10 mouse cellular contexts compared by ENCODE assay signal in the genomic region with DNA sequence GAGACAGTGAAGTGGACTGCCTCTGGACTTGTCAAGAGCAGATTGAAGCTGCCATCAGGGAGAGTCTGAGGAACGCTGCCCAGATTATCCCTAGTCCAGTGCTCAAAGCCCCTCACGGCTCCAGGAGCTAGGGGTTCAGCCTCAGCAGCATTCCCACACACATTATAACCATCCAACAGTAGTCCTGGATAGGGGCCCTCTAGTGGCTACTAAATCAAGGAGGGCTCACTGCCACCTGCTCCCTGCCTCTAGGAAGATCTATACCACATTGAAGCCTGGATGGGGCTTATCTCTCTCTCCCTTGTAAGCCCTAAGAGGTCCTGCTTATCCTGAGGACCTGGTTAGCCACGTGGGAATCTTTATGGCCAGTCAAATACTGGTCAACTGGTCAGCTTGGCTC. TPM values are rescaled to one million over a fixed set of nuclear protein-coding genes. Genes with fewer than 3 reads are reported as not detected.
DNase-seq lines count a peak whose midpoint lies in the region; ATAC-seq and TF ChIP-seq lines count a peak whose summit lies in the region.
"Had no signal": no experiment of that assay in that cellular context is flagged by ENCODE, and none has a peak within 500 bp of the region (broad histone marks: within the 10 kb centered on the region; RNA-seq: fewer than 3 reads in every experiment).

No protein-coding gene starts in this region.

- H3K36me3 ChIP-seq in embryonic facial prominence, embryonic 11.5 days (replicated peaks; ENCODE audit: control insufficient read depth, insufficient read depth, low read depth, low read length) = no peaks in the 10 kb centered on the region
- no peaks in the 10 kb centered on the region for H3K36me3 ChIP-seq in embryonic facial prominence, embryonic 10.5 days (replicated peaks)
- H3K36me3 ChIP-seq in liver, adult 2 months (ENCODE audit: control insufficient read depth, insufficient read depth, low read length) = no peaks in the 10 kb centered on the region
- H3K36me3 ChIP-seq in hindbrain, embryonic 14.5 days (replicated peaks; ENCODE audit: control insufficient read depth, insufficient read depth) = no peaks in the 10 kb centered on the region
- no peaks in the 10 kb centered on the region for H3K36me3 ChIP-seq in neural tube, embryonic 14.5 days (ENCODE audit: control insufficient read depth, insufficient read depth, low read length)

- no peak; the same call in 1 of the 2 replicates for TF ChIP-seq CTCF in liver, adult 2 months (IDR thresholded peaks at IDR 0.05; ENCODE audit: low read depth, low read length)

- H3K4me1 ChIP-seq in embryonic facial prominence, embryonic 11.5 days (ENCODE audit: control insufficient read depth, insufficient read depth, low read length) = no peaks in the 10 kb centered on the region
- peaks cover 11% of the 10 kb centered on the region; the same call in 1 of the 2 replicates for H3K4me1 ChIP-seq in embryonic facial prominence, embryonic 10.5 days
- H3K4me1 ChIP-seq in liver, adult 2 months (ENCODE audit: control insufficient read depth, insufficient read depth, low read length) = peaks cover 23% of the 10 kb centered on the region
- peaks cover 4% of the 10 kb centered on the region; the same call in 1 of the 2 replicates for H3K4me1 ChIP-seq in hindbrain, embryonic 14.5 days (replicated peaks; ENCODE audit: control insufficient read depth, insufficient read depth, low read length)
- 0 out of 2 replicates have a peak, but pooled peaks cover 6% of the 10 kb centered on the region for H3K4me1 ChIP-seq in neural tube, embryonic 14.5 days (ENCODE audit: control insufficient read depth, insufficient read depth, low read length)

- no peak overlapping the region for H3K27ac ChIP-seq in embryonic facial prominence, embryonic 11.5 days (replicated peaks; ENCODE audit: low read depth, low read length)
- H3K27ac ChIP-seq in embryonic facial prominence, embryonic 10.5 days (replicated peaks) = no peak overlapping the region
- H3K27ac ChIP-seq in liver, adult 2 months (replicated peaks; ENCODE audit: insufficient read depth, low read depth, low read length) = peak overlapping the region; percentile 53; the same call in 1 of the 2 replicates
- H3K27ac ChIP-seq in hindbrain, embryonic 14.5 days = no peak overlapping the region
- no peak overlapping the region for H3K27ac ChIP-seq in neural tube, embryonic 14.5 days (ENCODE audit: low read depth, low read length)

- WGBS in embryonic facial prominence, embryonic 11.5 days = 41% methylated on average over 3 of the region's 3 CpGs
- 26% methylated on average over 3 of the region's 3 CpGs for WGBS in embryonic facial prominence, embryonic 10.5 days
- WGBS in liver, adult 2 months = 45% methylated on average over 3 of the region's 3 CpGs
- 25% methylated on average over 3 of the region's 3 CpGs for WGBS in hindbrain, embryonic 14.5 days
- whole genome bisulfite sequencing in neural tube, embryonic 14.5 days = 22% methylated on average over 3 of the region's 3 CpGs

- no peak overlapping the region for H3K4me2 ChIP-seq in embryonic facial prominence, embryonic 11.5 days (ENCODE audit: low read depth, low read length)
- H3K4me2 ChIP-seq in hindbrain, embryonic 14.5 days (replicated peaks) = no peak overlapping the region
- no peak overlapping the region for H3K4me2 ChIP-seq in neural tube, embryonic 14.5 days (ENCODE audit: low read depth, low read length)

- peaks cover 46% of the 10 kb centered on the region for H3K79me2 ChIP-seq in liver, adult 2 months (ENCODE audit: control insufficient read depth, insufficient read depth, low read length)

- no peaks in the 10 kb centered on the region for H3K27me3 ChIP-seq in embryonic facial prominence, embryonic 11.5 days (ENCODE audit: control insufficient read depth, insufficient read depth, low read length)
- H3K27me3 ChIP-seq in embryonic facial prominence, embryonic 10.5 days (replicated peaks; ENCODE audit: low read depth, poor library complexity, severe bottlenecking) = no peaks in the 10 kb centered on the region
- H3K27me3 ChIP-seq in liver, adult 2 months (ENCODE audit: control insufficient read depth, insufficient read depth, low read length) = no peaks in the 10 kb centered on the region
- no peaks in the 10 kb centered on the region for H3K27me3 ChIP-seq in hindbrain, embryonic 14.5 days (ENCODE audit: control insufficient read depth, insufficient read depth, low read length)
- H3K27me3 ChIP-seq in neural tube, embryonic 14.5 days (ENCODE audit: control insufficient read depth, insufficient read depth, low read length) = no peaks in the 10 kb centered on the region

- H3K4me3 ChIP-seq in embryonic facial prominence, embryonic 11.5 days (ENCODE audit: low read depth, low read length) = no peak overlapping the region
- no peak overlapping the region for H3K4me3 ChIP-seq in embryonic facial prominence, embryonic 10.5 days
- H3K4me3 ChIP-seq in liver, adult 2 months (ENCODE audit: insufficient read depth, low read depth, low read length) = no peak overlapping the region
- no peak overlapping the region for H3K4me3 ChIP-seq in hindbrain, embryonic 14.5 days (replicated peaks; ENCODE audit: low read length)
- H3K4me3 ChIP-seq in neural tube, embryonic 14.5 days (ENCODE audit: low read depth, low read length) = no peak overlapping the region

- no peak overlapping the region for H3K9ac ChIP-seq in embryonic facial prominence, embryonic 11.5 days (replicated peaks; ENCODE audit: low read length)
- no peak overlapping the region for H3K9ac ChIP-seq in liver, adult 2 months (ENCODE audit: low read depth, low read length)
- H3K9ac ChIP-seq in hindbrain, embryonic 14.5 days = no peak overlapping the region
- no peak overlapping the region for H3K9ac ChIP-seq in neural tube, embryonic 14.5 days (replicated peaks; ENCODE audit: low read depth, low read length)

- no peaks in the 10 kb centered on the region for H3K9me3 ChIP-seq in embryonic facial prominence, embryonic 11.5 days (replicated peaks; ENCODE audit: control insufficient read depth, low read length)
- H3K9me3 ChIP-seq in embryonic facial prominence, embryonic 10.5 days = no peaks in the 10 kb centered on the region
- H3K9me3 ChIP-seq in hindbrain, embryonic 14.5 days (ENCODE audit: control insufficient read depth, low read length) = no peaks in the 10 kb centered on the region
- no peaks in the 10 kb centered on the region for H3K9me3 ChIP-seq in neural tube, embryonic 14.5 days (ENCODE audit: control insufficient read depth, low read length)

- TF ChIP-seq POLR2A in liver, adult 2 months (IDR thresholded peaks at IDR 0.05; ENCODE audit: extremely low read depth, insufficient read depth, low read length) = no peak

- peak; percentile 25 for DNase-seq in embryonic facial prominence, embryonic 11.5 days (ENCODE audit: low spot score)
- no peak for DNase-seq in embryonic facial prominence, embryonic 10.5 days (ENCODE audit: low spot score)
- DNase-seq in liver, adult 2 months (ENCODE audit: extremely low read depth, low read depth, low spot score) = peak; percentile 84
- no peak for DNase-seq in liver
- no peak for DNase-seq in hindbrain, embryonic 14.5 days (ENCODE audit: low spot score)
- DNase-seq in adrenal gland, postnatal 10 days = no peak
- DNase-seq in spleen, postnatal 36 days (ENCODE audit: low spot score in 2 of 2) = no peak
- DNase-seq: cerebellum, adult 11-12 months; lung, adult 2 months had no signal

- ATAC-seq in embryonic facial prominence, embryonic 11.5 days (replicated peaks; ENCODE audit: insufficient number of reproducible peaks, low FRiP score, low TSS enrichment, low read depth) = 0 out of 2 replicates have a peak, but pooled peaks have one; percentile 20
- peak; percentile 43; the same call in 1 of the 2 replicates for ATAC-seq in hindbrain, embryonic 14.5 days (ENCODE audit: low FRiP score)
- peak; percentile 72; the same call in 1 of the 2 replicates for ATAC-seq in neural tube, embryonic 14.5 days (ENCODE audit: low read depth)

RNA-seq across cellular contexts. Expression of gene Osbpl8, which starts 16.1 kb away (rescaled TPM):
- 9.7 and 10.5 TPM in 2 replicates for polyA plus RNA-seq in embryonic facial prominence, embryonic 11.5 days (2014; fragmentation: Nextera tagmentation; extraction: Ambion mirVana)
- polyA plus RNA-seq in embryonic facial prominence, embryonic 10.5 days (2016; fragmentation: Nextera tagmentation; extraction: Ambion mirVana) = 9.3 and 9.4 TPM in 2 replicates
- total RNA-seq in liver, adult 2 months (2014; rRNA removed) = 30.0 and 30.9 TPM in 2 replicates
- 3.7 and 4.2 TPM in 2 replicates for polyA plus RNA-seq in liver, adult 2 months (2012; rRNA removed)
- polyA plus RNA-seq in hindbrain, embryonic 14.5 days (2014; fragmentation: Nextera tagmentation; extraction: Ambion mirVana) = 15.9 and 20.6 TPM in 2 replicates
- 24.0 and 29.5 TPM in 2 replicates for polyA plus RNA-seq in neural tube, embryonic 14.5 days (2014; fragmentation: Nextera tagmentation; extraction: Ambion mirVana)
- 10 to 100 TPM; 27.1 to 31.0 TPM for total RNA-seq in adrenal gland, postnatal 10 days (2021)

Comparison
In these comparisons a context has a peak if more than half of its experiments do, and no peak if none do; other contexts are left out.
1. DNase-seq: peak in embryonic facial prominence, embryonic 11.5 days (single experiment) and liver, adult 2 months (single experiment); none in embryonic facial prominence, embryonic 10.5 days (single experiment), liver (single experiment), hindbrain, embryonic 14.5 days (single experiment), adrenal gland, postnatal 10 days (single experiment) and spleen, postnatal 36 days (0 of 2).
2. ATAC-seq: peak in every context shown above with its lines; median percentile 72 in neural tube, embryonic 14.5 days; 43 in hindbrain, embryonic 14.5 days; 20 in embryonic facial prominence, embryonic 11.5 days.